Mouse (Mus musculus): ENCODE data around the gene Sult3a2.
"Not testable (repeated sequence)": the region's sequence is repeated elsewhere in the genome, so short reads cannot be mapped to it uniquely, and the experiment has no call there.

Gene Sult3a2

GRCm38 (mm10) chr10:33786604-33787003 lies at the start of gene Sult3a2:
Gene Sult3a2 (minus strand): TSS chr10:33786704.
- DNase-seq (ENCODE audit: low spot score in 2 of 2) = no peak

GRCm38 (mm10) chr10:33820892-33821291 lies 34.4 kb upstream of the Sult3a2 start:
- DNase-seq (ENCODE audit: low spot score in 2 of 2) = no peak

GRCm38 (mm10) chr10:33816923-33817322 lies 30.4 kb upstream of the Sult3a2 start:
- no peak for DNase-seq (ENCODE audit: low spot score in 2 of 2)

- DNase-seq (ENCODE audit: low spot score in 2 of 2) = no peak
Measured at GRCm38 (mm10) chr10:33814266-33814665, 27.8 kb upstream of the Sult3a2 start.

- no peak for DNase-seq (ENCODE audit: low spot score in 2 of 2)
Measured at GRCm38 (mm10) chr10:33811807-33812206, 25.3 kb upstream of the Sult3a2 start.

- not testable (repeated sequence) for DNase-seq (ENCODE audit: low spot score in 2 of 2)
Measured at GRCm38 (mm10) chr10:33797221-33797949, 10.9 kb upstream of the Sult3a2 start.

- DNase-seq (ENCODE audit: low spot score in 2 of 2) = not testable (repeated sequence)
Measured at GRCm38 (mm10) chr10:33796269-33796915, 9.9 kb upstream of the Sult3a2 start.

GRCm38 (mm10) chr10:33792166-33792565 lies 5.7 kb upstream of the Sult3a2 start:
- DNase-seq (ENCODE audit: low spot score in 2 of 2) = not testable (repeated sequence)

GRCm38 (mm10) chr10:33787541-33787940 lies 1.0 kb upstream of the Sult3a2 start:
- DNase-seq (ENCODE audit: low spot score in 2 of 2) = no peak

- not testable (repeated sequence) for DNase-seq (ENCODE audit: low spot score in 2 of 2)
Measured at GRCm38 (mm10) chr10:33735251-33735650, 51.3 kb downstream of the Sult3a2 start.

- DNase-seq (ENCODE audit: low spot score in 2 of 2) = no peak
Measured at GRCm38 (mm10) chr10:33733241-33733640, 53.3 kb downstream of the Sult3a2 start.

GRCm38 (mm10) chr10:33732409-33733185 lies 53.9 kb downstream of the Sult3a2 start:
- DNase-seq (ENCODE audit: low spot score in 2 of 2) = no peak

GRCm38 (mm10) chr10:33723764-33724163 lies 62.7 kb downstream of the Sult3a2 start:
- DNase-seq (ENCODE audit: low spot score in 2 of 2) = no peak

- no peak for DNase-seq (ENCODE audit: low spot score in 2 of 2)
Measured at GRCm38 (mm10) chr10:33721827-33722438, 64.6 kb downstream of the Sult3a2 start.

Data from frontal cortex, postnatal 25 days (tissue).